Mouse (Mus musculus) gastrocnemius, postnatal 4 days (tissue): ENCODE measurements around the gene Podxl2. TPM values are rescaled to one million over a fixed set of nuclear protein-coding genes. Genes with fewer than 3 reads are reported as not detected.

ENCODE experiments used
- DNase-seq, 2 experiments: peaks; one replicate each; pipeline ENCODE4 v3.0.0; 2021 to 2022; ENCODE audit warnings: low spot score in 2 of 2, mixed read lengths in 2 of 2
- total RNA-seq, 2 experiments: library from RNA; stranded (reverse); gene quantifications; 2 replicates each; pipeline ENCODE4 v1.2.3; 2021

Podxl2 gene
- total RNA-seq, 2 experiments from 2014 or later = 73.0 to 75.8 TPM

DNA sequence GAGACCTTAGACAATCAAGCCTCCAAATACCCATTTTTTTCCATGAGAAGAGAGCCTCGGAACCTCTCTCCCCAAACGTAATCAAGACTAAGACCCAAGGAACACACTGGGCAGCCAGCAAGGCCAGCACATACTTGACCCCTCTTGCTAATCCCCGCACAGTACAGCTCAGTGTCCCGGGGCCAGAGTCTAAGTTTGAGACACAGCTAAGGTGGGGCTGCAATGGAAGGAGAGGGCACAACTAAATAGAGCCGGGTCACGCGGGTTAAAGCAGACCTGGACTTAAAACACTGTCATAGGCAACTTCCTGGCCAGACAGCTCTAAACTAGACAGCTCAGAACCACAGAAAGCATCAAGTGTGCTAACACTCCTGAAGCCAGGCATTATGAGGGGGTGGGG is 16.0 kb upstream of the Podxl2 start:
- DNase-seq = no peak

DNA sequence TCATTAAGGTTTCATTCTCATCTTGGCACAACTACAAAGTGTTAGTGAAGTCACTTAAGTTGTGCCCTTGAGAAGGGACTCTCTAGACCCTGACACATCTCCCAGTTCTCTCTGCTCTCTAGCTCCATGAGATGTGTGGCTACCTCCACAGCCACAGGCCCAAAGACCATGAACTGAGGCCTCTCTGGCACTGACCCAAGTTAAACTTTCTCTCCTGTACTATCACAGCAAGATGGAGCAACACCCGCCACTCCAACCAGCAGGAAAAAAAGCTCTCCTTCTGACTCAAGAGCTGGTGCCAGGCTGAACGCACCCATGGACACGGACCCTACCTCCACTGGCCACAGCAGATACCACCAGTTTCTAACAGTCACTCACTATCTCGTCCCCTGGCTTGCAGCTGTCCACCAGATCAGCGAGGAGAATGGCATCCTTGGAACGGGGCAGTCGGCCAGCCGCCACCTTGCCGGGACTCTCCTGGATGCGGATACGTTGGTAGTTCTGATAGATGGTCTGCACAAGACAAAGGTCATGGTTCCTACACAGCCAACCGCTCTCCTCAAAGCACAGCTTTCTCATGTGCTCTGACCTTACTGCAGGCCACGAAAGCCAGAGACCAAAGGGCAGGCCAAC is 14.7 kb upstream of the Podxl2 start:
- no peak for DNase-seq

DNA sequence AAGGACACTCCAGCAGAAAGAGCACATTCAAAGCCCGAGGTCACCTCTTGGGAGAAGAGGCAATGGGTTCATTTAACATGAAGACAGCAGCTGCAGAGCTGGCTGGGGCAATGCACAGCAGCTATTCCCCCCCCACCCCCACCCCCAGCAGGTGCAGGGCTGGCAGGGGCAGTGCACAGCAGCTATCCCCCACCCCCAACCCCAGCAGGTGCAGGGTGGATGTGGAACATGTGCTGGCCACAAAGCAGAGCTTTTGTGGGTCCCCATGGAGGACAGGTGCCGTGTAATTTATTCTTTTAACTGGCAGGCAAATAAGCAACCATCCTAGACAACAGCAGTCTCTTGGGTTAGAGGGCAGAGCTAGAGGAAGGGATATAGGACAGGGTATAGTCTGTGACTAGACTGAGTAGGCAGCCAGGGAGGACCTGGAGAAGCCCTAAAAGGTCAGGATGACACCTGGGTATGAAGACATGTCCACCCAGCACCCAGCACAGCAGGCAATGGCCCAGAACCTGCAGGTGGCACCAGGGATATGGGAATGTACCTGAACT is 11.6 kb upstream of the Podxl2 start:
- DNase-seq = no peak

DNA sequence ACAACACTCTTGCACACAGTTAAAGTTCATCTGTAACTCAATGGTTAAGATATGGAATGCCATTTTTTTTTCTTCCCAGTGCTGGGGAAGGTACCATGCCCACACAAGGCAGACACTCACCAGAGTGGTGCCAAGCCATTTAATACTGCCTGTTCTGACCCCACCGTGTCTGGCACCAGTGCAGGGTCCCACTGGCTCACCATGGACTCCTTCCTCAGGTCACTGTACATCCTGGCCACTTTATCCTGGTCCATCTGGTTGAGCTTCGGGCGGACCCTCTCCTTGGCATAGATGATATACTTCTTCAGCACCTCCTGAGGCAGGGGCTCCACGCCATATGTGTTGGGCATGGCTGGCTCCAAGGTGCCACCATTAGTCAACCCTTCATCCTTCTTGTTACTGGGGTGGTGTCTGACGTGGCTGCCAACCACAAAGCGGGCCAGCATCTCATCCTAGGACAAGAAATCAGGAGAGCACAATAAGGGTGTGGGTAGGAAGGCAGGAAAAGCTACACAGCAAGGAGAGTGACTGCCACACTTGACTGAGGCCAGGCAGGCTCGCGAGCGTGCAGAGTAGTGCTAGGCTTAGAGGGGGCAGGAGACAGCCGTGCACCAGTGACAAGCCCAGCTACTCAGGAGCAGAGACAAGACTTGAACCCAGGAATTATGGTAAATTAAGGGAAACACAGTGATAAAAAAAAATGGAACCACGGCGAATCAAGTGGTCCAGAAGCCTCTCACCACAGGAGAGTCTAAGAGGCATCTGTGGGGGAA is 11.0 kb upstream of the Podxl2 start:
- no peak for DNase-seq

DNA sequence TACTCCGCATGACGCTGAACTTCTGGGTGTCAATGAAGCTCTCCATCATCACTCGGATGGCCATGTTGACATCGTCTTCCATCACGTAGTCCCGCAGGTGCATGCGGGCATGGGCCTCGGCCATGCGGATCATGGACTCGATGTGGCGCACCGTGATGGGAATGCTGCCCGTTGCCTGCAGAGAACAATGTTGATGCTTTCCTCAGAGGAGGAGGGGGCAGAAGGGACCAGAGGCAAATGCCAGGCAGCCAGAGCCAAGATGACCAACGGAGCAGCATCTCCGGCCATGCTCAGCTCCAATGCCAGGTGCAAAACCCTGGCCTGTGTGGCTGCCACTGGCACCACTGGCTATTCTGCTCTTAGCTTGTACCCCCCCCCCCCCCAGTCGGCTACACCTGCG is 9.8 kb upstream of the Podxl2 start:
- DNase-seq = no peak

DNA sequence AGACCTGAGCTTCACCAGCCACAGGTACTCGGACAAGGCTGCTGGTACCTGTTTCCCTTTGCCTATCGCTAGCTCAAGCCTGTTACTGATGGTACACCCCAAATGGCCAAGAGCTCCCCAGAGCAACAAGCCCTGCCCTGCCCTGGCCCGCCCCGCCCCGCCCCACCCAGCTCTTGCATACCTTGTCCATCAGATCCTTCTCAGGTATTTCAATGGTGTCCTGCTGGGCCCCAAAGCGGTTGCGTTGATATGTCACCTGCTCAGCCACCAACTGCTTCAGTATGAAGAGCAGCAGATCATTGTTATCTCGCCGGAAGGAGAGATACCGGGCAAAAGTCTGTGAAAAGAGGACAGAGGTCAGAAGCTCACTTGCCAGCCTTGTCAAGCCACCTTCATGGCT is 9.4 kb upstream of the Podxl2 start:
- DNase-seq = no peak

DNA sequence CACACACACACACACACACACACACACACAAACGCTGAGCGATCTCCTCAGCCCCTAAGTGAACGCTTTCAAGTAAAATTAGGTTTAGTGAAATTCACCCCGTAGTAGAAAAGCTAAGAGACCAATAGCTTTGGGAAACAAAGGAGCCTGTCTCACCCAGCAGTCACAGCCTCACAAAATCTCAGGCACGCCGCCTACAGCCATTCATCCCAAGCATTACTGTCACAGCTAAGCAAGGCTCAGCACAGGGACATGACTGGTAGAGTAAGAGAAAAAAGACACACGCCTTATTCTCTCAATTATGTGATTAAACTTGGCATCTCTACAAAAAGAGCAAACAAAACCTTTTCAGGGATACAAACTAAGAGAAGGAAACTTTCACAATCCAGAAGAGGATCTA is 6.5 kb upstream of the Podxl2 start:
- no peak for DNase-seq

DNA sequence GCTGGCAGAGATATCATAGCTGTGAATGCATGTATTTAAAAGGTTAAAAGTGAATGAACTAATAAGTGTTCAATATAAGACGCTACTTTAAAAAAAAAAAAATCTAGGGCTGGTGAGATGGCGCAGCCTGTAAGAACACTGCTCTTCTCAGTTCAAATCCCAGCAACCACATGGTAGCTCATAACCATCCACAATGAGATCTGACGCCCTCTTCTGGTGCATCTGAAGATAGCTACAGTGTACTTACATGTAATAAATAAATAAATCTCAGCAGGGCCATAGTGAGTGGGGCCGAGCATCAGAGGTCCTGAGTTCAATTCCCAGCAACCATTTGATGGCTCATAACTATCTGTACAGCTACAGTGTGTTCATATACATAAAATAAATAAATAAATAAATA is 4.6 kb upstream of the Podxl2 start:
- DNase-seq = no peak

DNA sequence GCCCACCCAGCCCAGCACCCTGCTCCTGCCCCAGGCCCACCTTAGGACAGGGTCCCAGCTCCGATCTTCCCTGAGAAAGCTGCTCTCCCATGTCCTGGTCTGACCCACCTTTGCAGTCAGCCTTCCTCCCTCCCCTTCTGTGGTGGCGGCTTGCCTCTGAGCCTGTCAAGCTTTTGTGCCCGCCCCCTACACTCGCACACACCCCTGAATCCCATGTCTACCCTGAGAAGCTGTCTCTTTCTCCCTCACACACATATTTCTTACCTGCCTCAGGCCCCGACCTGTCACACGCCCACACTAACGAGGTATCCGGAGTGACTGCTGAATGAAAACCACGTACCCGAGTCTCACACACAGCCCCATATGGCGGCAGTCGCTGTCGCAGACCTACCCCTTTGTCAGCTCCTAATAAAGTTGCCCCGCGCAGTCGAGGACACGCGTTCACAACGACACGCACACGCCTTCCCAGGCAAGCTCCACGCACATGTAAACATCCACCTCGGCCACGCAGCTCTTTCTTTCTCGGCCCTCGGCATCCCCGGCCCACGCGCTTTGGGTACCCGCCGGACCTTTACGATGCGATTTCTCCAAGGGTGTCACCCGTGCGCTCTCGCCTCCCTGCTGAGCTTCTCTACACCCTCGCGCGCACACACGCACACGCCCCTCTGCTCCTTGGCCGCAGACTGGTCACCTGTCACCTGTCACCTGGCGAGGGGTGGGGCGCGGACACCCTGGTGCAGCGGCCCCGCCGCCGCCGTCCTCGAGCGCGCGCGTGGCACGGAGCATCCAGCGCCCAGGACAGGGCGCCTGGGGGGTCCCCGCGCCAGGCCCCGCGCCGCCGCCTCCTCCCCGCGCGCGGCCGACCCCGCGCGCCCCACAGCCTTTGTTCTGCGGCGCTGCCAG is 628 bp downstream of the Podxl2 start:
- DNase-seq = no peak

DNA sequence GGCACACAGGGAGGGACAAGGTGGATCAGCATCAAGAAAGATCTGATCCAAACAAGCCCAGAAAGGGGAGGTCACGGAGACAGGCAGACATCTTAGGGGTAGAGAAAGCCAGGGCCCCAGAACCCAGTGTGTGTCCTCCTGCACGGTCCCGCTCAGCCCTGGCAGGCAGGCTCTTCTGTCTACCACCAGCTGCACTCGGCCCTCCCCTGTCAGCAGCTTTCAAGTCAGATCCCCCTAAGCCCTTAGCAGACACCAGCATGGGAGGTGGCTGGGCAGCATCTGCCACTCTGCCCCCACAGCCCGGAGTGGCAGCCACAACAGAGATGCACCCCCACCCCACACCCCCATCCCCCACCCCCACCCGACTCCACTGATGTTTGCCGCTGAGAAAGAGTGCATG is 2.0 kb downstream of the Podxl2 start:
- DNase-seq = no peak

DNA sequence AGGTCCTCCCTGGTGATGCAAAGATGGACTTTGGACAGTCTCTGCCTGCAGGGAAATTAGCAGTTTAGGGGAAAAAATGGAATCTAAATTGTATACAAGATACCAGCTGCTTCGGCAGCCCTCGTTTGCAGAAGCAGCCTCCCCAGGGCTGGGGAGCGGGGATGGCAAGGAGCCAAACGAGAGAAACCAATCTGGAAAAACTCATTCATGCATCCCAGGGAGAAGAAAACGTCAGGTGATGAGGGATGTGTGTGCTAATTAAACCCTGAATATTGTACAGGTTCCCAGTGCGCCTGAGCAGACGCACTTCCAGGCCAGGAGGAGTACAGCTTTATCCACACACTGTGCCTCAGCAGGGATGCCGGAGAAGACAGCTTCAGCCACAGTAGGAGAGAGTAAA is 3.3 kb downstream of the Podxl2 start:
- no peak for DNase-seq

DNA sequence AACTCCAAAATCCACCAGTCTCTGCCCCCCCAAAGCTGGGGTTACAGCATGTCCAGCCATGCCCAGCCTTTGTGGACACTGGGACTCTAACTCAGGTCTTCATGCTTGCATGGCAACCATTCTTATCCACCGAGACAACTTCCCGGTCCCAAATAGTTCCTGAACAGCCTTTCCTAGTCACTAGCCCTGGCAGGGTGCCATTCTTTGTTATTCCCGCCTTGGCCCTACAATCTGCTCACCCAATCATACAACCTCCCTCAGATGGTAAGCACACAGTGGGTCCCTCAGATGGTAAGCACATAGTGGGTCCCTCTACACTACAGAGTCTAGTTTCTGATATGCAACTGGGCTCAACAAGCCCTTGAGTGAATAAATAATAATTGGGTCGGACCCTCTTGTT is 4.2 kb downstream of the Podxl2 start:
- no peak for DNase-seq

DNA sequence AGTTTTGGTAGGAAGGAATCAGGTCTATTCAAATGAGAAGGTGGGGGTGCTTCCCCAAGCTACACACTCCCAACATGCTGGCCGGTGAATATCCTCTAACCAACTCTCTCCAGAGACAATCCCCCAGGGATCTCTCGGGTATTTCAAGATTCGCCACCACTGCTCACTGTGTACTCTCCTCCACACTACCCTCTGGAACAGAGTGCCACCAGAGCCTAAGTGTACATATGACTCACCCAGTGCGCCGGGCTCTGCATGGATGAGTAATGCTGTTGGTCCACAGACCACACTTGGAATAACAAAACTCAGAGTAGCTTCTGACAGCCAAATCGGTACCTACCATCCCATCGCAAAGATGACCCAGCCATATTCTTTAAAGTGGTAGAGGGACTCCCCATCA is 5.4 kb downstream of the Podxl2 start:
- DNase-seq = no peak

DNA sequence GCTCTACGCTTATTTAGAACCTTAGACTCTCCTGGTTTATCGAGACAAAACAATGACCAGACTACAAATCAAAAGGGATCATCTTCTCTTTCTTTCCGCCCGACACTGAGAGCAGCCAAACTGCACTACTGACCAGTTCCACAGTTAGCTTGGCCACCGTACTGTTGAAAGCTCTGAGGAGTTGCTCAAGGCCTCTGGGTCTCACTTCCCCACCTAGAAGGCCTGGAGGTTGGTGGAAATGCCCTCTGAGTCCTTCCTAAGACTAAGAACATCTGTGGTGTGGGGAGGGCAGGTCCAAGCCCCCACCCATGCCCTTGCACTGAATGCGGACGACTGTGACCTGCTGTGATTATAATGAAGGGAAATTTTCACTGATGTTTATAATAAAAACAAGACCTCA is 9.1 kb downstream of the Podxl2 start:
- DNase-seq = no peak

DNA sequence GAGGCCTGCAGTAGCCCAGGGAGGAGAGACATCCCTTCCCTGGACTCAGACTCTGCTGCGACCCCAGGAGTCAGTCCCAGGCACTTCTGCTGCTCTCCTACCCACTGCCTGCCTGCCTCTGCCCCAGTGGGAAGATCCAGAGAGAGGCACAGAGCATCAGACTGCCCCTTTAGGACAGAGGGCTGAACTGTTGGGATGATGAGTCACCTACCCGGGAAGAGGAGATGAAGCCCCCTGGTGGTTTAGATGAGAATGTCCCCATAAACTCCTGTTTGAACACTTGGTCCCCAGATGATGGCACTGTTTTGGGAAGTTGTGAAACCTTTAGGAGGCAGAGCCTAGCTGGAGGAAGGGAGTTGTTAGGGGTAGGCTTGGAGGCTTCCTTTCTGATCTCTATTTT is 13.9 kb downstream of the Podxl2 start:
- DNase-seq = peak in 1 of 2 experiments; percentile 27

DNA sequence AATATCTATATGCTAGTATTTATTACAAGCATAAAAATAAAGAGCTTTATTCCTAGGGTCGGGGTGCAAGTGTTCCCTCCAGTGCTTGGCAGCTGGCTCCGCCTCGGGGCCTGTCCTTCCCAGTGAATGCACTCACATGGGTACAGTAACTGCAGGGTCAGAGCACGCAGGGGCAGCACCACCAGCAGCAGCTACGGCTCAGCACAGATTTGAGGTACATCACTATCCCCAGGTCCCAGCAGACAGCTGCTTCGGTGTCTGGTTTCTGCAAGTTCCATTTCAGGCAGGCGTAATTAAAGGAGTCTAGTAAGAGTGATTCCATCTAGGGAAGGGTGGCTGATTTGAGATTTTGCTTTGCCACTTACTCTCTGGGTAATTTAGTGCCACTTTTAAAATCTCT is 16.5 kb downstream of the Podxl2 start:
- DNase-seq = no peak

DNA sequence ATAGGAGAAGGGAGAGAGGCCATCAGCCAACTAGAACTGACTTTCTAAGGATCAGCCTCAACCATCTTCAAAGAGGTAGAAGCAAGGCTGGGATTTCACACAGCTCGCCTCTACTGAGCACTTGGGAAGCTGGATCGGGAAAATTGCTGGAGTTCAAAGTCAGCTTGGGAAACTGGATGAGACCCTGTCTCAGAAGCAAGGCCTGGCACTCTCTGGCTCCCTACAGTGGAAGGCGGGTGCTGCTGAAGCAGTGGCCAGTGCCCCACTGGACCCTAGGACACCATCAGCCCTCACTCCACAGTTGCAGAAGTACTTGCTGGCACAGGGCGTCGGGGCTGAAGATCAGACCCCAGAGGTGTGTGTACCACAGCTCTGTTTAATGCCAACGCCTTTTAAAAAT is 17.0 kb downstream of the Podxl2 start:
- no peak for DNase-seq

DNA sequence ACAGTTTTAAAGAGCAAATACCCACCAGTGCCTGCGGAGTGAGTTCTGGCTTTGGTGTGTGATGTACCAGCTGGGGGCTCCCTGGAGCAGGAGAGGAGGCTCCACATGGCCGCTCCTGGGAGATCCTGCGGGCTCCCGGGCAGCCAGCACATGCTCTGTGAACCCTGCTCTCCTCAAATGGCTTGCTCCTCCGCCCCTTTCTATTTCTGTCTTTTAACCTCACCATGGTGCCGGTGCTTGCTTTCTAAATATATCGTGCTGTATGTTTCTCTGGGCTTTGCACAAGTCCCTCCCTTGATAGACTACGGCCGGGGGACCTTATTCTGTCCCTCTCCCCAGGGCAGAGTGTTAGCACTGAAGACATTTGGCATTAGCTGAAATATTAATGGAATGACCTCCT is 17.6 kb downstream of the Podxl2 start:
- DNase-seq = no peak

DNA sequence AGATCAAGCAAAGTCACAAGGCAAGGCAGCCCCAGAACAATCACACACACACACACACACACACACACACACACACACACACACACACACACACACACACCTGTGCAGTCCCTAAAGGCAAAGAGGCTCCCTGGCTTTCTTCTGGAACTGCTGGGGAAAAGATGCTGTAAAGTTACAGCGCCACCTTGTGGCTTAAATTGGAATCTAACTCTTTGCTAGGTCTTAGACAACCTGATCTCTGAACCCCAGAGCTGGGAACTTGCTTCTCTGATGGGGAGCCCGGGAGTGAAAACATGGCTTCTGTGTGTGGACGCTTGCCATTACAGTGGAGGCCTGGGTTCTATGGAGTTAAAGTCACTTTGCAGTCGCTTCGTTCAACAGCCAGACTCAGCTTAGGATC is 19.2 kb downstream of the Podxl2 start:
- peak in 1 of 2 experiments; percentile 67 for DNase-seq

DNA sequence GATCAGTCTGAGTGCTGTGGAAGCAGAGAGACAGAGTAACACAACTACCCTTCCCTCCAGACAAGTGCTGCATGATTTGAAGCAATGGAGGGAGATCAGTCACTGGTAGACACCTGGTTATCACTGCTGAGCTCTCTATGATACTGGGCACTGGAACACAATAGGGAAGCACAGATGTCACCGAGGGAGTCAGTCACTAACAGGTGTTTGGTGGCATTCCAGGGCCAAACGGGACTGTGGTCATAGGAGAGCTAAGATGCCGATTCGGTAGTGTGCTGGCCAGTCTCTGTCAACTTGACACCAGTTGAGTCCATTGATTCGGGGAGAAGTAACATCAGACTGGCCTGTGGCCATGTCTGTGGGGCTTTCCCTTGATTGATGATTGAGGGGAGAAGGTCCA is 20.3 kb downstream of the Podxl2 start:
- DNase-seq = no peak

DNA sequence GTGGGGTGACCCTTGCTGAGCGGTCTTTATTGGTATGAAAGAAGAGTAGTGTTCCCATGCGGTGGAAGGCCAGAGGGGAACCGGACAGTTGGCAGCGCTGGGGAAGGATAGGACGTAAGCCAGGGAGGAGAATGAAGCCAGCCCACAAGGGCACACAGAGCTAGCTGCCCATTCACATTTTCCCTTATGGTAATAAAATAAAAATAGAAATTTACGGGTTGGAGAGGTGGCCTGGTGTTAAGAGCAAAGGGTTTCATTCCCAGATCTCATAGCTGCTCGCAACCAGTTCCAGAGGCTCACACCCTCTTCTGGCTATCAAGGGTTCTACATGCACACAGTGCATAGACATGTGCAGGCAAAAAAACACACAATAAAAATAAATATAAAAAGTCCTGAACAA is 24.8 kb downstream of the Podxl2 start:
- DNase-seq = no peak

DNA sequence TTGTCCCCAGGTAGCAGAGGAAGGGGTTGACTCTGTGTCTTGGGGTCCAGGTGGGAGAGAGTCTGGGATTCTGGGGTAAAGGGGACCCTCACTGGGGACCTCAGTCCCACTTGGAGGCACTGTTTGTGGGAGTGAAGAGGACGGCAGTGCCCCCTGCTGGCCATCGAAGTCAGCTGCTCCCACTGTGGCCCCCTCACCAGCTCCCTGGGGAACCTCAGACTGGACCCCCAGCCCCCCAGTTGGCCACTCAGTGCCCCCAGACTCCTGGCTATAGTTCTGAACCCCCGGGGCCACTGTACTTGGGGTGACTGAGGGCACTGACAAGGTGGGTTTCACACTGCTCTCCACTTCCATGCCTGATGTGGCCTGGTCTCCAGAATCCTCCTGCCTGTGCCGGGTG is 25.6 kb downstream of the Podxl2 start:
- DNase-seq = no peak
